Mouse (Mus musculus): ENCODE results near the gene Ctps2.
"Not testable (repeated sequence)": the region's sequence is repeated elsewhere in the genome, so short reads cannot be mapped to it uniquely, and the experiment has no call there.

Ctps2 gene

GRCm38 (mm10) chrX:162900938-162901337 is at the start of gene Ctps2:
TSS of gene Ctps2 (plus strand) at chrX:162901238.
- no peak for DNase-seq (ENCODE audit: low spot score in 2 of 2)

DNA sequence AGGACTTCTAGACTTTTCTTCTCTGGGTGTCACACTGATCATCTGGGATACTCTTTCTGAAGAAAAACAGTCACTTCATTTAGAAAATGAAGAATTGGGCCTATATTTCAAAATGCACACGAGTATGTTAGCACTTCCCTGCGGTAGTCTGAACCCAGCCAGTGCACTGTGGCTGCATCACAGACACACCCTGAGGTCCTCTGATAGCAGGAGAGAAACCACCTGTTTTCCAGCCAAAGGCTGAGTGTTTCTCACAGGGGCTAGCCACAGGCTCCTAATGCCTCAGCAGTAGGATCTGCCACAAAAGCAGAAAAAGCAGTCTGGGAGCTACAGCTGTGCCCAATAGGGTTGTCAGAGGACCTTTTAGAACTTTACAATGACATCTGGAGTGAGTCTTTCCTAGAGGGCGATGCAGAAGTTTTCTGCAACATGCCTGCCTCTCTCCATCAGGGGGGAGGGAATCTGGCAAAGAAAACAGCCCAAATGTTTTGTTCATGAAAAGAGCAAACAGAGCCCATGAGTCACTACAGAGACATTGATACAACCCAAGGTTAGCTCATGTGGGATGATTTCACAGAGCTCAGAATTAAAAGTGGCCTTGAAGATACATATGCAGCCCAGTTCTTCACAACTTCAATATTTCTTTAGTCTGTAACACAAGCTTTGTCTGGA is 32.6 kb upstream of the Ctps2 start:
- peak in 1 of 2 experiments; percentile 15 for DNase-seq (ENCODE audit: low spot score in 2 of 2)

DNA sequence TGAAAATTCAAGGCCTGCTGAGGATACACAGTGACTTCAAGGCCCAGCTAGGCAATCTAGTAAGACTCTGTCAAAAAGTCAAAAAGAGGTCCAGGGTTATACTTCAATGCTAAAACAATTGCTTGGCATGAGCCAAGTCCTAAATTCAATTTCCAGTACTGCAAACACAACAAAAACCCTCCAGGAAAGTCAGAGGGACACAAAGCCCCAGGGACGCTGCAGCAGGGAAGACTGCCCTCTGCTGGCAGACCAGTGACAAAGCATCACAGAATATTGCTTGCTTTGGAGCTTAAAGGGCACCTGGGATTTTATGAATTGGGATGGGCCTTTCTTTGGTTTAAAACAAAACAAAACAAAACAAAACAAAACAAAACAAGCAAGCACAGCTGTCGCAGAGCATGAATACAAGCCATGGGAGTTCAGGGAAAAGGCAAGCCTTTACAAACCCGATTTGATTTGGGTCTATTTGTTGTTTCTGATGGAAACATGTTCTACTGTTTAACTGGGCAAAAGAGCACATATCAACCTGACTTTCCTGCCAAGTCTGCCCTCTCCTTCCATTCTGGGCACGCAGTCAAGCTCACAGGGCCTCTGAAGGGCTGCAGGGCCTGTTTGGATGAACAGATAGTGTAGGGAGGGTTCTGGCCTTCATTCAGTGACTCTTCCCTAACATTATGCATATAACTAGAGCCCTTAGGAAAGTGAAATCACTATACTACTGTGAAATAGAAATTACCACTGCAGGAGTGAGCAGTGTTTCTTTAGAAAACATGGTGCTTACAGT is 29.1 kb upstream of the Ctps2 start:
- peak; percentile 21 to 35 for DNase-seq (ENCODE audit: low spot score in 2 of 2)

DNA sequence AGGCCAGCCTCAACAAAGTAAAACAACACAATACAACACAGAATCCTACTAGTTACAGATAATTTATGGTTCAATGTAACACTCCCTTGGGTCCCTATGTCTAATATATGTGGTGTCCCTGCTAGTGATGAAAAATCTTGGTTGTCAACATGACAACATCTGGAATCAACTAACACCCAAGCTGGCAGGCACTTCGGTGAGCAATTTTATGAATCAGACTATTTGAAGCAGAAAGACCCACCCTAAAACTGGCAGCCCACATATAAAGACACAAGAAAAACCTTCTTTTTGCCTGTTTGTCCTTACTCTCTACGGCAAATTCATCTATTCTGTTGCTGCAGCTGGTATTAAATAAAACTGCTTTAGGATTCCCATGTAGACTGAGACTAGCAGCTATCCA is 27.3 kb upstream of the Ctps2 start:
- DNase-seq (ENCODE audit: low spot score in 2 of 2), result no peak

DNA sequence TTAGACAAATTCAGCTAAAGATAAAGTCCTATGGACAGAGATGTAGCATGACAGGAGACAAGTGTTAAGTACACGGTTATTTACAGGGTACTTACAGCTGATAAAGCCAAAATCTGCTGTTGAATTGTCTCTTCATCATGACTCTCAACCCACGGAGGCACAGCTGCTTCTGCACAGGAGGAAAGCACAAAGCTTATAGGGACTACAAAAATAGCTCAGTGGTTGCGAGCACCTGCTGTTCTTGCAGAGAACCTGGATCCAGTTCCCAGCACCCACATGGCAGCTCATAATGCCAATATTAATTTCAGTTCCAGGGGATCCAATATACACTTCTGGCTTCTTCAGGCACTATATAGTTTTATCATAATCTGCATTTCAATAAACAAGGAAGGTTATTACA is 22.8 kb upstream of the Ctps2 start:
- no peak for DNase-seq (ENCODE audit: low spot score in 2 of 2)

DNA sequence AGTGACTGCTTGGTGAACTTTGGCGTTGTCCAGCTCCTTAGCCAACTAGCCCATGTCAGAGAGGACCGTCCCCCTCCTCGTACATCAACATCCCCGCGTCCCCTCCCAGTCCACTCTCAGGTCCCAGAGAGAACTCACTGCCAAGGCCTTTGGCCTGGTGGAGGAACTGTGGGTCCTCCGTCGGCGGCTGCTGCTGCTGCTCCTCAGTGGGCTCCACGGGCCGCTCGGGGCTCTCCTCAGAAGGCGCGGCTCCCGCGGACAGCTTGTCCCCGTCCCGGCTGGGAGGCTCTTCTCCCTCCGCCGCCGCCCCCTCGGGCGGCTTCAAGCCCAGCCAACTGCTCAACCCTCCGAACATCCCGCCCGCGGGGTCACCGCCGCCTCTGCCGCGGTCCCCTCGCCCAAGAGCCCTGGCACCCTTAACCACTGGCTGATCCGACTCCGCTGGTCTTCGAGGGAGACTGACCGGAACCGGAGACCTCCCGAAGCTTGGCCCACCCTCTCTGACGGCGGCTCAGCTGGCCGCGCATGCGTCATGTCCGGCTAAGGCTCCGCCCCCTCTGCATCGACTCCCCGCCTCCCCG is 13.0 kb upstream of the Ctps2 start, which contains the start of gene Syap1:
Syap1 (minus strand) TSS at position 517 of the 581 bp plus-strand sequence.
- peak; percentile 77 for DNase-seq (ENCODE audit: low spot score in 2 of 2)

DNA sequence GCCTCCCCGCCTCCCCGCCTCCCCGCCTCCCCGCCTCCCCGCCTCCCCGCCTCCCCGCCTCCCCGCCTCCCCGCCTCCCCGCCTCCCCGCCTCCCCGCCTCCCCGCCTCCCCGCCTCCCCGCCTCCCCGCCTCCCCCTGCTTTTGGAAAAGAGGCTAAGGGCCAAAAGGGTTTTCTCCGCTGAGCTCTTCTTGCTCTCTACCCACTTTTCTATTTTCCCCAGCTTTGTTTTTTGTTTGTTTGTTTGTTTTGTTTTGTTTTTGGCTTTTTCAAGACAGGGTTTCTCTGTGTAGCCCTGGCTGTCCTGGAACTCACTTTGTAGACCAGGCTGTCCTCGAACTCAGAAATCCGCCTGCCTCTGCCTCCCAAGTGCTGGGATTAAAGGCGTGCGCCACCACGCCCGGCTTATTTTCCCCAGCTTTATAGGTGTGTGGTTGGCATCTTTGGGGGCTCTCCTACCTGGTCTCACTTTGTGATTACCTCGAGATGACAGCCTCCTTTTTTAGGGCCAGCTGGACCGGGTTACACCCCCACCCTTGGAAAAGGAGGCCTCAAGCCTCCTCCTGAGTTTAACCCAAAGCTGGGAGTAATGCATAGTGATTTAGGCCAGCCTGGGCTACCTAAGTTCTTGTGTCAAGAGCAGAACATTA is 12.3 kb upstream of the Ctps2 start:
- DNase-seq (ENCODE audit: low spot score in 2 of 2), result not testable (repeated sequence)

DNA sequence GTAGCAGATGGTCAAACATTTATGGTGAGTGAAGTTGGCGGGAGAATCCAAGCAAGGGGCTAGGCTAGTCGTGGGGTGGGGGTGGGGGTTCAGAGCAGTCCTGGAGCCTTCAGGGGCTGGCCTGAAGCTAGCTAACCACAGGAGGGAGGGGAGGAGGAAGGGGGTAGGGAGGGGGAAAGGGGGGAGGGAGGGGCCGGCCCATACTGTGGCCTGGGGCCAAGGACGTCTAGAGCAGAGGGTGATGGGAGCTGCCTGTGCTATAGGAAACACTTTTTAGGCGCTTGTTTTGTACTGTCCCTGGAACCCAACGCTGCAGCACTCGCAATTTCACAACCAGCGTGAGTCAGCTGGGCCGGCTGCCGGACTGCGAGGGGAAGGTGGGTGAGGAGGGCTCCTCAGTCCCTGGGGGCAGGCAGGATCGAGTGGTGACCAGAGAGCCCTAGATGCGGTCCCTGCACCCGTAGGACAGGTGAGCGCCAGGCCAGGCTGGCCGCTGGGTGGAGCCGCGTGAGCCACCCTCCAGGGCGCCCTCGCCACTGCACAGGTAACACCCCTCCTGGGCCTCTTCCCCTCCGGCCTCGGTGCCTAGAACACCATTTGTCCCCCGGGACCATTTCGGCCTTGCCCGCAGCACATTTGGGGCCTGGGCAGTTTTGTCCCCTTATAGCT is 467 bp downstream of the Ctps2 start:
- peak; percentile 21 to 28 for DNase-seq (ENCODE audit: low spot score in 2 of 2)

DNA sequence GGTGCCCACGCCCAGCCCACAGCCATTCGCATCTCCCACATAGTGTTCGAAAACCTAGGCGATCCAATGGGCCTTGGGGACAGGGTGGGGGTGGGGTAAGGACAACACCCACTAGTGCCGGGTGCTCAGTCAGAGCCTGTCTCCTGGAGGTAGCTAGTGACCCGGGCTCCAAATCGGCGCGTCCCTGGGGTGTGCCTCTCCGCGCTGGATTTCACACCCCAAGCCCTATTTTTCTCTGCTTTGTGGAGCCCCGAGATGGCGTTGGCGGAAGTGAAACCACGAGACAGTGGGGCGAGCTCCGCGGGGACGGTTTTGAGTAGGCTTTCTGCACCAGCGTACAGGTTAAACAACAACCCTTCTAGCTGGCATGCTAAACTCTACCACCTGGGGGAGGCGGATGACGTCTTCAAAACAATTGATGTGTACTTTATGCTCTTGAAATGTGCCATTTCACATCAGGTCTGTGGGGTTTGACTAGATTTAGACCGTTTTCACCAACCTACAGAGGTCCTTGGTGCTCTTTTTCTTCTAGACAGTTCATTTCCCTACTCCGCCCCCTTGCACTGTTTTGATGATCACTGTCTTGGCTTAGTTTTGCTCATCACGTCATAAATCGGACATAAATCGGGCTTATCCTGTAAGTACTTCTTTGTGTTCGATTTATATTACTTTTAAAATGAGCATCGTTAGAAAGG is 1.1 kb downstream of the Ctps2 start:
- DNase-seq (ENCODE audit: low spot score in 2 of 2), result peak in 1 of 2 experiments; percentile 17

- DNase-seq (ENCODE audit: low spot score in 2 of 2), result no peak
Observed at GRCm38 (mm10) chrX:162907554-162907953, 6.5 kb downstream of the Ctps2 start.

- DNase-seq (ENCODE audit: low spot score in 2 of 2), result no peak
Observed at GRCm38 (mm10) chrX:162913651-162914050, 12.6 kb downstream of the Ctps2 start.

GRCm38 (mm10) chrX:162915697-162916096 is 14.7 kb downstream of the Ctps2 start:
- peak; percentile 19 to 35 for DNase-seq (ENCODE audit: low spot score in 2 of 2)

DNA sequence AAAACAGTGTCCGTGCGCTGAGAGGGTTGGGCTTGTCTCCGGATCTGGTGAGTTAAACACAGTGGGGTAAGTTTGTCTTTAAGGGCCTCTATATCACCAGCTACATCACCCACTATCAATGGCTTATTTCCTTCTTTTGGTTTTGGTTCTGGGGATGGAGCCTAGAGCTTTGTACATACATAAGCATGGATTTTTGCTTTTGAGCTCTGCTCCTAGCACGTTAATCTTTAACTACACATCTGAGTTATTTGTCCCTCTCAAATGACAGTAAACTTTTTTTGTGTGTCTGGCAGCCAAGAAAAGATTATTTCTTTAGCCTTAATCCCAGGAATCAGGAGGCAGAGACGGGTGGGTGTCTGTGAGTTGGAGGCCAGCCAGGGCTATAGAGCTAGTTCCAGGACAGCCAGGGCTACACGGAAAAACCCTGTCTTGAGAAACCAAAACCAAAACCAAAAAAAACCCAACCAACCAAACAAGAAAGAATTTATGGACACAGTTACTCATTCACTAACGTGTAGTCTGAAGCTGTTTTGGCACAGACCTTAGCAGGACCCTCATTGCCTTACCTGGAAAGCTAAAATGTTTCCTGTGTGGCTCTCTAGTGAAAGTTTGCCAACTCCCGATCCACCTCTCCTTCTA is 20.6 kb downstream of the Ctps2 start:
- no peak for DNase-seq (ENCODE audit: low spot score in 2 of 2)

- no peak for DNase-seq (ENCODE audit: low spot score in 2 of 2)
Observed at GRCm38 (mm10) chrX:162931467-162931866, 30.4 kb downstream of the Ctps2 start.

DNA sequence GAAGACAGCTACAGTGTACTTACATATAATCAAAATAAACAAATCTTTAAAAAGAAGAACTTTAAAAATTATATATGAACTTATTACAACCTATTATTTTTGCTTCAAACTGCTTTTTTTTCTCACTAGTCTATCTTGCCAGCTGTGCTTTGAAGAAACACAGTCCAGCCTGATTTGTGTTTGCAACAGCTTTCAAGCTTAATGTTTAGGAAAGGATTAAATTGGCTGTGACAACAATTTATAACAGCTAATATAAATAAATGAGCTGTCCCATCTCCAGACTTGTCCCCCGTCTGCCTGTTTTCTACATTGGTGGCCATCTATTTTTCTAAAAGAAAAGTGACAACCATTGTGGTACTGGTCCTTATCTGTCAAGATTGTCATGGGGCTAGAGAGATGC is 41.0 kb downstream of the Ctps2 start:
- no peak for DNase-seq (ENCODE audit: low spot score in 2 of 2)

- DNase-seq (ENCODE audit: low spot score in 2 of 2), result no peak
Observed at GRCm38 (mm10) chrX:162949811-162950439, 48.9 kb downstream of the Ctps2 start.

GRCm38 (mm10) chrX:162957921-162958320 is 56.9 kb downstream of the Ctps2 start:
- DNase-seq (ENCODE audit: low spot score in 2 of 2), result no peak

DNA sequence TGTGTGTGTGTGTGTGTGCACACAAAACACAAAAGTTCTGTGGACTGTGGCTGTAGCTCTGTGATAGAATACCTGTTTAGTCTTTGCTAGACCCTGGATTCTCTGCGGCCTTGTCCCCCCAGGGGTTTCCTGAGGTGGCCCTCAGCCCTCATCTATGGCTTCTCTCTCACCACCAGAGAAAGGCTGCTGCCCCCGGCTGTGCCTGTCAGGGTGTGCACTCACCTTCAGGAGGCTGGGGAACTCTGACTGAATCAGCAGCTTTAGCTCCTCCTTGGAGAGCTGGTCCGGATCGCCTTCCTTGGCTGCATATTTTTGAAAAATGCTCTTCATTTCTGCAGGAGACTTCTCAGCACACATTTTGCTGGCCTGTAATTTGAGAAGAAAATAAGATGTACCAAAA is 62.8 kb downstream of the Ctps2 start:
- no peak for DNase-seq (ENCODE audit: low spot score in 2 of 2)

DNA sequence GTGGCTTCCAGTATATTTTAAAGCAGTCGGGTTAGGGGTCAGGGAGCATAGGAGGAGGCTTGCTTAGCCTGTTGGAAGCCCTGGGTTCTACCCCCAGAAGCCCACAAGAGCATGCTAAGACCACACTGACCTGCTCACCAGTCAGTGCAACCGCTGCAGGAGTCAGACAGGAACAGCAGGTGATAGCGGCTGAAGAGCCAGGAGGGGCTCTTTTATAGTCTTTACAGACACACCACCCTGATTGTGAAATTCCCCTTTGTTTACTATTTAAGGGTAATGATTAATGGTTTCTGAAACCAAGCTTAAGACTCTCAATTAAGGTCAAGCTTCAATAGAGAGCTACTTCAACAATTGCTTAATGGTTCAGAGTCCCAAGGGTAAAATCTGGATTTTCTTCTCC is 63.3 kb downstream of the Ctps2 start, which contains the start of gene S100g:
S100g (minus strand) TSS at position 217 of the 400 bp plus-strand sequence.
- no peak for DNase-seq (ENCODE audit: low spot score in 2 of 2)

GRCm38 (mm10) chrX:162967456-162967855 is 66.4 kb downstream of the Ctps2 start:
- DNase-seq (ENCODE audit: low spot score in 2 of 2), result no peak
